Mouse (Mus musculus): ENCODE measurements around the gene Rpp30. TPM values are rescaled to one million over a fixed set of nuclear protein-coding genes. Genes with fewer than 3 reads are reported as not detected.

Gene Rpp30
- polyA plus RNA-seq, 1 experiment from 2014 or later = 104 TPM

GRCm38 (mm10) chr19:36097194-36097593 lies 13.7 kb downstream of the Rpp30 start:
- DNase-seq (ENCODE audit: low spot score) (no peak), ATAC-seq (no peak)
- 92% methylated on average over 3 of the region's 3 CpGs for WGBS
- Histone ChIP-seq H3K27me3 (replicated peaks; ENCODE audit: control insufficient read depth, insufficient read depth, low read length) (no peaks in the 10 kb centered on the region), H3K4me2 (ENCODE audit: low read length) (no peak overlapping the region), H3K4me3 (ENCODE audit: low read depth, low read length) (no peak overlapping the region), H3K9me3 (replicated peaks; ENCODE audit: control insufficient read depth, low read length) (no peaks in the 10 kb centered on the region), H3K36me3 (ENCODE audit: control insufficient read depth, insufficient read depth, low read length) (peaks cover 81% of the 10 kb centered on the region), H3K27ac (ENCODE audit: low read depth, low read length) (no peak overlapping the region), H3K9ac (ENCODE audit: low read length) (no peak overlapping the region), H3K4me1 (ENCODE audit: control insufficient read depth, insufficient read depth, low read length) (no peaks in the 10 kb centered on the region)

GRCm38 (mm10) chr19:36098265-36098664 lies 14.7 kb downstream of the Rpp30 start:
- no peaks in the 10 kb centered on the region for H3K9me3 ChIP-seq (replicated peaks; ENCODE audit: control insufficient read depth, low read length)
- DNase-seq (ENCODE audit: low spot score) (peak; percentile 29), ATAC-seq (no peak; the same call in 1 of the 2 replicates)
- H3K4me2 ChIP-seq (ENCODE audit: low read length) = no peak overlapping the region
- H3K4me3 ChIP-seq (ENCODE audit: low read depth, low read length) = no peak overlapping the region
- no peak overlapping the region for H3K27ac ChIP-seq (ENCODE audit: low read depth, low read length)
- no peak overlapping the region for H3K9ac ChIP-seq (ENCODE audit: low read length)
- no peaks in the 10 kb centered on the region for H3K27me3 ChIP-seq (replicated peaks; ENCODE audit: control insufficient read depth, insufficient read depth, low read length)
- H3K4me1 ChIP-seq (ENCODE audit: control insufficient read depth, insufficient read depth, low read length) = no peaks in the 10 kb centered on the region
- 94% methylated on average over 1 of the region's 1 CpGs for WGBS
- H3K36me3 ChIP-seq (ENCODE audit: control insufficient read depth, insufficient read depth, low read length) = peaks cover 84% of the 10 kb centered on the region

- DNase-seq (ENCODE audit: low spot score) (no peak), ATAC-seq (no peak)
- no peaks in the 10 kb centered on the region for H3K9me3 ChIP-seq (replicated peaks; ENCODE audit: control insufficient read depth, low read length)
- H3K4me3 ChIP-seq (ENCODE audit: low read depth, low read length) = no peak overlapping the region
- no peak overlapping the region for H3K9ac ChIP-seq (ENCODE audit: low read length)
- no peaks in the 10 kb centered on the region for H3K4me1 ChIP-seq (ENCODE audit: control insufficient read depth, insufficient read depth, low read length)
- no peaks in the 10 kb centered on the region for H3K27me3 ChIP-seq (replicated peaks; ENCODE audit: control insufficient read depth, insufficient read depth, low read length)
- 92% methylated on average over 7 of the region's 7 CpGs for WGBS
- H3K4me2 ChIP-seq (ENCODE audit: low read length) = no peak overlapping the region
- H3K36me3 ChIP-seq (ENCODE audit: control insufficient read depth, insufficient read depth, low read length) = peaks cover 86% of the 10 kb centered on the region
- H3K27ac ChIP-seq (ENCODE audit: low read depth, low read length) = no peak overlapping the region
Measured at GRCm38 (mm10) chr19:36098916-36099315, 15.4 kb downstream of the Rpp30 start.

- H3K4me3 ChIP-seq (ENCODE audit: low read depth, low read length) = no peak overlapping the region
- no peaks in the 10 kb centered on the region for H3K4me1 ChIP-seq (ENCODE audit: control insufficient read depth, insufficient read depth, low read length)
- H3K4me2 ChIP-seq (ENCODE audit: low read length) = no peak overlapping the region
- DNase-seq (ENCODE audit: low spot score) = no peak
- no peak overlapping the region for H3K27ac ChIP-seq (ENCODE audit: low read depth, low read length)
- H3K36me3 ChIP-seq (ENCODE audit: control insufficient read depth, insufficient read depth, low read length) = peaks cover 50% of the 10 kb centered on the region
- H3K9me3 ChIP-seq (replicated peaks; ENCODE audit: control insufficient read depth, low read length) = no peaks in the 10 kb centered on the region
- no peak overlapping the region for H3K9ac ChIP-seq (ENCODE audit: low read length)
- H3K27me3 ChIP-seq (replicated peaks; ENCODE audit: control insufficient read depth, insufficient read depth, low read length) = no peaks in the 10 kb centered on the region
- 94% methylated on average over 5 of the region's 5 CpGs for WGBS
- no peak for ATAC-seq
Measured at GRCm38 (mm10) chr19:36103909-36104308, 20.4 kb downstream of the Rpp30 start.

GRCm38 (mm10) chr19:36109318-36109944 lies 25.9 kb downstream of the Rpp30 start:
- H3K4me3 ChIP-seq (ENCODE audit: low read depth, low read length) = no peak overlapping the region
- ATAC-seq = no peak
- H3K4me1 ChIP-seq (ENCODE audit: control insufficient read depth, insufficient read depth, low read length) = no peaks in the 10 kb centered on the region; the same call in 1 of the 2 replicates
- H3K27ac ChIP-seq (ENCODE audit: low read depth, low read length) = no peak overlapping the region
- DNase-seq (ENCODE audit: low spot score) = no peak
- H3K9me3 ChIP-seq (replicated peaks; ENCODE audit: control insufficient read depth, low read length) = no peaks in the 10 kb centered on the region
- H3K9ac ChIP-seq (ENCODE audit: low read length) = no peak overlapping the region
- WGBS = 73% methylated on average over 26 of the region's 26 CpGs
- H3K4me2 ChIP-seq (ENCODE audit: low read length) = no peak overlapping the region
- H3K27me3 ChIP-seq (replicated peaks; ENCODE audit: control insufficient read depth, insufficient read depth, low read length) = no peaks in the 10 kb centered on the region
- 0 out of 2 replicates have a peak, but pooled peaks cover 6% of the 10 kb centered on the region for H3K36me3 ChIP-seq (ENCODE audit: control insufficient read depth, insufficient read depth, low read length)

DNA sequence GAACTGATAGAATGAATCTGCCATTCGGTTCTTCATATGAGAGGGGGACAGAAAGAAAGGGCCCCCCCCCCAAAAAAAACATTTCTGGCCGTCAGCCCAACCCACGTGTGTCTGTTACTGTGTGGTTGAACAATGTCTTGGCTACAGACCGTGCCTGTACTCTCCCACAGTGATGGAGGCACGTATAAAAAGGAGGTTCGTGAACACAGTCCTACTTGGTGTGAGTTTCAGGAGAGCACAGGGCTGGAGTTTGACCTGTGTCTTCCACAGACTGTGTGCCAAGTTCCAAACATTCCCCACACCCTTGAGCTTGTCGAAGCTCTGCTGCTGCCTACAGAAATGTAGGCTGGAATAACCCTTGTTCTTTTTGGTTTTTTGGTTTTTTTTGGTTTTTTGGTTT lies 26.9 kb downstream of the Rpp30 start:
- 56% methylated on average over 7 of the region's 7 CpGs for WGBS

DNA sequence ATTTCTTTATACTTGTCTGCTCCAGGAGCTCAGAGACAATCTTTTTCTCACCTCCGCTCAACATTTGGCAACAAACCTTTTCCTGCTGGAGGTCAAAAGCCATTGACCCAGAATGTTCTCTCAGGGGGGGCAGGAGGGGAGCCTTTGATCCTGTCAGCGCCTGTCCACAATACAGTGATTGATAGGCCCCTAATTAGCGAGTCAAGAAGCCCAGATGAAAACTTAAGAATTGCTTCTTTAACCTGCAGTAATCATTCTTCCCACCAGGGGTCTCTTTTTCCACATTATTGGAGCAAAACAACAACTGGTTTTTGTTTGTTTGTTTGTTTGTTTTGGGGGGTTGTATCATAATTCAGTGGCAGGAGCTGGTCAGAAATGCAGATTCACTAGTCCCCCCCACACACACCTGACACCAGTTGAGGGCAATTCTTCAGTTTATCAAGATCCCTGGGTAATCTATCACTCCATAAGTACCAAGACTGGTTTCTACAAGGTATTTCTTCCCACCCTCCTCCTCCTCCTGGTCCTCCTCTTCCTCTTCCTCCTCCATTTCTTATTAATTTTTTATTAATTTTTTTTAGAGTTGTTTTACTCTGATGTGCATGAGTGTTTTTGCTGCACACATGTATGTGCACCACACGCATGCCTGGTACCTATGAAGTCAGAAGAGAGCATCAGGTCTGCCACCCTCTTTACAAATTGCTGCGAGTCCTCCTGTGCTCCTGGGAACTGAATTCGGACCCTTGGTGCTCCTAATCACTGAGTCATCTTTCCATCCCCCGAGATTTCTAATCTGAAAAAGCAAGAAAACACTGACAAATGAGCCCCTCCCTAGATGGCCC lies 27.8 kb downstream of the Rpp30 start:
- DNase-seq (ENCODE audit: low spot score) (peak; percentile 77), ATAC-seq (peak; percentile 57)
- Histone ChIP-seq H3K36me3 (ENCODE audit: control insufficient read depth, insufficient read depth, low read length) (no peaks in the 10 kb centered on the region), H3K9me3 (replicated peaks; ENCODE audit: control insufficient read depth, low read length) (no peaks in the 10 kb centered on the region), H3K4me1 (ENCODE audit: control insufficient read depth, insufficient read depth, low read length) (no peaks in the 10 kb centered on the region; the same call in 1 of the 2 replicates), H3K27me3 (replicated peaks; ENCODE audit: control insufficient read depth, insufficient read depth, low read length) (no peaks in the 10 kb centered on the region), H3K4me3 (ENCODE audit: low read depth, low read length) (no peak overlapping the region), H3K4me2 (ENCODE audit: low read length) (peak overlapping the region; percentile 44), H3K9ac (ENCODE audit: low read length) (no peak overlapping the region), H3K27ac (ENCODE audit: low read depth, low read length) (no peak overlapping the region)
- WGBS = 31% methylated on average over 7 of the region's 7 CpGs

More for the DNA sequence above, 26.9 kb downstream of the Rpp30 start:
- DNase-seq (ENCODE audit: low spot score) = no peak
- H3K9me3 ChIP-seq (replicated peaks; ENCODE audit: control insufficient read depth, low read length) = no peaks in the 10 kb centered on the region
- no peak overlapping the region for H3K27ac ChIP-seq (ENCODE audit: low read depth, low read length)
- 0 out of 2 replicates have a peak, but pooled peaks cover 4% of the 10 kb centered on the region for H3K36me3 ChIP-seq (ENCODE audit: control insufficient read depth, insufficient read depth, low read length)
- no peaks in the 10 kb centered on the region for H3K27me3 ChIP-seq (replicated peaks; ENCODE audit: control insufficient read depth, insufficient read depth, low read length)
- no peaks in the 10 kb centered on the region; the same call in 1 of the 2 replicates for H3K4me1 ChIP-seq (ENCODE audit: control insufficient read depth, insufficient read depth, low read length)
- peak; percentile 23; the same call in 1 of the 2 replicates for ATAC-seq
- no peak overlapping the region for H3K4me2 ChIP-seq (ENCODE audit: low read length)
- no peak overlapping the region for H3K4me3 ChIP-seq (ENCODE audit: low read depth, low read length)
- no peak overlapping the region for H3K9ac ChIP-seq (ENCODE audit: low read length)

- Histone ChIP-seq H3K27me3 (replicated peaks; ENCODE audit: control insufficient read depth, insufficient read depth, low read length) (no peaks in the 10 kb centered on the region), H3K9me3 (replicated peaks; ENCODE audit: control insufficient read depth, low read length) (no peaks in the 10 kb centered on the region), H3K9ac (ENCODE audit: low read length) (peak overlapping the region; percentile 43; the same call in 1 of the 2 replicates), H3K27ac (ENCODE audit: low read depth, low read length) (no peak overlapping the region), H3K4me1 (ENCODE audit: control insufficient read depth, insufficient read depth, low read length) (no peaks in the 10 kb centered on the region; the same call in 1 of the 2 replicates), H3K4me3 (ENCODE audit: low read depth, low read length) (peak overlapping the region; percentile 12; the same call in 1 of the 2 replicates), H3K4me2 (ENCODE audit: low read length) (peak overlapping the region; percentile 44), H3K36me3 (ENCODE audit: control insufficient read depth, insufficient read depth, low read length) (no peaks in the 10 kb centered on the region)
- 28% methylated on average over 17 of the region's 17 CpGs for WGBS
- ATAC-seq = peak; percentile 44; the same call in 1 of the 2 replicates
- DNase-seq (ENCODE audit: low spot score) = peak; percentile 39
Measured at GRCm38 (mm10) chr19:36112007-36112406, 28.5 kb downstream of the Rpp30 start.
